Mouse (Mus musculus) ES-Bruce4 (cell line): ENCODE results near the gene Stum. TPM values are rescaled to one million over a fixed set of nuclear protein-coding genes. Genes with fewer than 3 reads are reported as not detected.

ENCODE experiments used
- H3K27ac ChIP-seq: 2 replicates; pipeline ENCODE4 v1.5.1; 2012; ENCODE audit warnings: low read length, inconsistent platforms; ENCODE audit not compliant: insufficient read depth
- H3K27me3 ChIP-seq: 2 replicates; pipeline ENCODE4 v1.6.1; 2012; ENCODE audit warnings: mild to moderate bottlenecking, low read length, inconsistent platforms; ENCODE audit not compliant: control insufficient read depth, poor library complexity, insufficient read depth, severe bottlenecking
- H3K36me3 ChIP-seq: 2 replicates; pipeline ENCODE4 v1.6.1; 2012; ENCODE audit warnings: inconsistent platforms, mild to moderate bottlenecking, low read length, moderate library complexity; ENCODE audit not compliant: control insufficient read depth, poor library complexity, insufficient read depth, severe bottlenecking
- H3K4me1 ChIP-seq: one replicate; pipeline ENCODE4 v1.8.1; 2011; ENCODE audit warnings: low read length; ENCODE audit not compliant: control insufficient read depth, insufficient read depth
- H3K4me3 ChIP-seq: 2 replicates; pipeline ENCODE4 v1.5.1; 2011; ENCODE audit warnings: low read depth, mild to moderate bottlenecking, low read length
- H3K9ac ChIP-seq: 2 replicates; pipeline ENCODE4 v1.6.1; 2012; ENCODE audit warnings: low read depth, mild to moderate bottlenecking, inconsistent platforms; ENCODE audit not compliant: poor library complexity, severe bottlenecking
- H3K9me3 ChIP-seq: replicated peaks from 2 replicates; pipeline ENCODE4 v1.6.1; 2012; ENCODE audit warnings: mild to moderate bottlenecking, low read length, inconsistent platforms; ENCODE audit not compliant: control insufficient read depth, poor library complexity, insufficient read depth, severe bottlenecking
- CTCF ChIP-seq: IDR thresholded peaks from one replicate; pipeline ENCODE4 v1.8.1; 2011; ENCODE audit warnings: low read depth, low read length
- EP300 ChIP-seq: IDR thresholded peaks from 2 replicates; pipeline ENCODE4 v1.6.1; 2011; ENCODE audit warnings: low read depth, low read length; ENCODE audit not compliant: insufficient read depth
- POLR2A ChIP-seq: IDR thresholded peaks from one replicate; pipeline ENCODE4 v1.8.1; 2011; ENCODE audit warnings: low read length; ENCODE audit not compliant: insufficient read depth
- polyA plus RNA-seq: library from polyadenylated mRNA; stranded (reverse); fragments of >200 nt; gene quantifications from 2 replicates; pipeline ENCODE4 v1.2.4, GENCODE M21; 2011; ENCODE audit warnings: low read depth; ENCODE audit not compliant: missing spikeins, insufficient read depth, insufficient read length

Gene Stum
- polyA plus RNA-seq, 1 experiment = 0.36 TPM

- Histone ChIP-seq H3K27me3 (no peaks in the 10 kb centered on the region), H3K9ac (no peak overlapping the region), H3K4me3 (no peak overlapping the region), H3K4me1 (no peaks in the 10 kb centered on the region), H3K27ac (no peak overlapping the region), H3K36me3 (no peaks in the 10 kb centered on the region), H3K9me3 (no peaks in the 10 kb centered on the region)
- no peak for TF ChIP-seq EP300
- TF ChIP-seq POLR2A = no peak
- no peak for TF ChIP-seq CTCF
These were observed 30.8 kb upstream of the Stum start for GRCm38 (mm10) chr1:180514077-180514476.

DNA sequence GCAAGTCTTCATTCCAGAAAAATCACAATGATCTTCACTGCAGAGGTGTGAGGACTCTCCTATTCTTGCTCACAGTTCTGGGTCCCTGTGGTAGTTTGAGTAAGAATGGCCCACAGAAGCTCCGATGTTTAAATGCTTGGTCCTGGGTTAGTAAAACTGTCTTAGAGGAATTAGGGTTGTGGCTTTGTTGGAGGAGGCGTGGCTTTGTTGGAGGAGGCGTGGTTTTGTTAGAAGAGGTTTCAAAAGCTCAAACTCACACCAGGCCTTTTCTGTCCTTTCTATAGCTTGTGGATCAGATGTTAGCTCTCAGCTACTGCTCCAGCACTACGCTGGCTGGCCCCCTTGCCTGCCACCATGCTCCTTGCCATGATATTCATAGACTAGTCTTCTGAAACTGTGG is 27.6 kb upstream of the Stum start:
- Histone ChIP-seq H3K4me3 (no peak overlapping the region), H3K27ac (no peak overlapping the region), H3K9ac (no peak overlapping the region), H3K36me3 (no peaks in the 10 kb centered on the region), H3K4me1 (no peaks in the 10 kb centered on the region), H3K9me3 (no peaks in the 10 kb centered on the region), H3K27me3 (no peaks in the 10 kb centered on the region)
- no peak for TF ChIP-seq POLR2A
- TF ChIP-seq EP300 = no peak
- no peak for TF ChIP-seq CTCF

DNA sequence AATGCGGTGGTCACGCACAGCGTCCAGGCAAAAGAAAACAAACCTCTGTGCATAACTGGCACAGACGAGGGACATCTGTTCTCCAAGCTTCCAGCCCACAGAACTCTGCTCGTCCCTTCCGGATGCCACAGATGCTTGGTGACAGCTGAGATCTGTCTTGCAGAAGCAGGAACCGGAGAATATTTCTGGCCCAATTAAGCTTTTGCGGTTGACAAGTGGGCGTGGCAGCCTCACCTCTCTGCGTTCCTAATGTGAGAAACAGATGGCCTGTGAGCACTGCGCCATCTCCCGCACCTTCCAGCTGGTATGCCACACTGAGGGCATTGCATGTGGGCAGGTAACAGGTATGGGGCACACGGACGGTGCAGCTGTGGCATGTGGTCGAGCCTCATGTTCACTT is 27.1 kb upstream of the Stum start:
- no peak for TF ChIP-seq CTCF
- TF ChIP-seq EP300 = no peak
- no peak for TF ChIP-seq POLR2A
- H3K27me3 ChIP-seq = no peaks in the 10 kb centered on the region

DNA sequence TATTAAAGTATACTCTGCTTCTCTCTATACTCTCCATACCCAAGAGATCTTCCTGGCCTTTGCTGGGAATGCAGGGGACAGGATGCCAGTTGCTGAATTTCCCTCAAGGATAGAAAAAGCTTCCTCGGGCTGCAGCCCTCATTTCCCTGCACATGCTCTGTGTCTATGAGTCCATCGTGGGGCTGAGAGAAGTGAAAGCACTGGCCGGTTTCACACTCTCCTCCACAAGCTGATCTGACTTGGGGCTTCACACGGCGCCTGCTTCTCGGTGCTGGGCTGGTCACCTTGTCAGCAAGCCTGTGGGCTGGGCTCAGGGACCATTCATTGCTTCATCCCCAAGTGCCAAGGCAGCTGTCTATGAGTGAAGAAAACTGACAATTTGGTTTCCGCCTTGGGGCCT is 25.4 kb upstream of the Stum start:
- H3K9ac ChIP-seq = no peak overlapping the region
- no peaks in the 10 kb centered on the region for H3K4me1 ChIP-seq
- no peak overlapping the region for H3K27ac ChIP-seq
- no peaks in the 10 kb centered on the region for H3K27me3 ChIP-seq
- H3K4me3 ChIP-seq = no peak overlapping the region
- no peaks in the 10 kb centered on the region for H3K36me3 ChIP-seq
- H3K9me3 ChIP-seq = no peaks in the 10 kb centered on the region
- no peak for TF ChIP-seq POLR2A
- no peak for TF ChIP-seq EP300
- no peak for TF ChIP-seq CTCF

More for the DNA sequence above, 27.1 kb upstream of the Stum start:
- H3K36me3 ChIP-seq = no peaks in the 10 kb centered on the region
- no peaks in the 10 kb centered on the region for H3K4me1 ChIP-seq
- H3K9me3 ChIP-seq = no peaks in the 10 kb centered on the region
- H3K4me3 ChIP-seq = no peak overlapping the region
- H3K9ac ChIP-seq = no peak overlapping the region
- H3K27ac ChIP-seq = no peak overlapping the region

DNA sequence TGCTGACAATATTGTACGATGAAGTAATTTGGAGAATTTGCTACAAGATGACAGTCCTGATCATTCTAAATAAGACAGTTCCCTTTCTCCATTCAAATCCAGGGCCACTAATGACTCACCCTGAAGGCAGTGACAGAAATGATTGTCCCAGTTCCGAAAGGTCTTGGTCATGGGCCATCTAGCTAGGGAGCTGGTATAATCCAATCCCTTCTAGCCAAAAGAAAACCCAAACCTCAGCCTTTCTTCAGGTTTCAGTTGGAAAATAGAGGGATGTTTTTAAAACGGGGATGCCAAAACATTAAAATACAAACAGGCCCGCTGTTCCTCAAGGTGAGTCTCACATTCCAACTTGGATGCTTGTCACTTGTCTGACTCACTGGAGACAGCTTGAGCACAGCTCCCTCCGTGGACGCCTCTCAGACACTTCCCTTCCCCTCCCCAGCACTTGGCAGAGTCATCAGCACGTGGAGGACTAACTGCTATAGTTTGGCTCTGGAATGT is 24.0 kb upstream of the Stum start:
- H3K36me3 ChIP-seq = no peaks in the 10 kb centered on the region
- H3K4me3 ChIP-seq = no peak overlapping the region
- no peaks in the 10 kb centered on the region for H3K27me3 ChIP-seq
- H3K27ac ChIP-seq = no peak overlapping the region
- no peaks in the 10 kb centered on the region for H3K9me3 ChIP-seq
- no peak overlapping the region for H3K9ac ChIP-seq
- TF ChIP-seq EP300 = no peak
- no peak for TF ChIP-seq POLR2A
- TF ChIP-seq CTCF = no peak
- no peaks in the 10 kb centered on the region for H3K4me1 ChIP-seq

DNA sequence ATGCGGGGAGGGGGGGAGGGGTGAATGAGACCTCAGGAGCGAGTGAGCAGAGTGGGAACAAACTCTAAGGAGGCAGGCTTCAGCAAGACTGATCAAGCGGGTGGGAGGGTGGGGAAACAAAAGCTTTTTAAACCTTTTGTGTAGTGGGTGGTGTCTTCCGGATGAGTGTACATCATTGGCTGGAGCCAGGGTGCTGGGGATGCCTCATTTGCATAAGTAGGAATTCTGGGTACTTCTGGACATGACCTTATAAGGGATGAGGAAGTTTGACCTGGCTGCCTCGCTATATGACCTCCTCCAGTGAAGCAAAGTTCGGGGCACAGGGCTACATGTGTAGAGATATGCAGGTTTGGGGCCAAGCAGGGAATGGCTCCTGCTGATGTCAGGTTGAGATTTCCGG is 23.0 kb upstream of the Stum start:
- H3K9me3 ChIP-seq = no peaks in the 10 kb centered on the region
- H3K27me3 ChIP-seq = no peaks in the 10 kb centered on the region
- H3K4me1 ChIP-seq = no peaks in the 10 kb centered on the region
- no peak overlapping the region for H3K9ac ChIP-seq
- H3K4me3 ChIP-seq = no peak overlapping the region
- TF ChIP-seq EP300 = no peak
- TF ChIP-seq CTCF = no peak
- no peak for TF ChIP-seq POLR2A
- no peak overlapping the region for H3K27ac ChIP-seq
- no peaks in the 10 kb centered on the region for H3K36me3 ChIP-seq
